Mouse (Mus musculus): ENCODE results near the gene Nectin2. TPM values are rescaled to one million over a fixed set of nuclear protein-coding genes. Genes with fewer than 3 reads are reported as not detected.

Nectin2 gene
- polyA plus RNA-seq, 1 experiment, result 71.8 TPM

DNA sequence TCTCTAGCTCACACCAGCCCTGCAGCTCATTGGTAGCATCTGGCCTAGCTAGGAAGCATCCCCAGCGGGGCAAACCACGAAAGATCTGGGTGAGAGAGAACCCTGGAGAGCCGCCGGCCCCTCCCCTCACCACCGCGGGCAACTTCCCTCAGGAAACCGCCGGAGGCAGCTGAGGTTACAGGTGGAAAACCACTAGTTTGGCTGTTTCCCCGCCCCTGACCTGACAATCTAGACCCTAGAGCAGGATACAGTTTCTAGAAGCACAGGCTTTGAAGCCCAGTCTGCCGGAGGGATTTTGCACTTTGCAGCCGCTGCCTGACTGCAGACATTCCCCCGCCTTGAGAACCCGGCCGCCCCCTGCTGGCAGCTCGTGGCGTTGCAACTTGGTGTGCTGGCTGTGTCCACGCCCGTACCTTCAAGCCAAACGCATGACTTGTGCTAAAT is 39.6 kb upstream of the Nectin2 start:
- no peak overlapping the region for H3K27ac ChIP-seq (ENCODE audit: control insufficient read depth, insufficient read depth, low read depth, low read length)

DNA sequence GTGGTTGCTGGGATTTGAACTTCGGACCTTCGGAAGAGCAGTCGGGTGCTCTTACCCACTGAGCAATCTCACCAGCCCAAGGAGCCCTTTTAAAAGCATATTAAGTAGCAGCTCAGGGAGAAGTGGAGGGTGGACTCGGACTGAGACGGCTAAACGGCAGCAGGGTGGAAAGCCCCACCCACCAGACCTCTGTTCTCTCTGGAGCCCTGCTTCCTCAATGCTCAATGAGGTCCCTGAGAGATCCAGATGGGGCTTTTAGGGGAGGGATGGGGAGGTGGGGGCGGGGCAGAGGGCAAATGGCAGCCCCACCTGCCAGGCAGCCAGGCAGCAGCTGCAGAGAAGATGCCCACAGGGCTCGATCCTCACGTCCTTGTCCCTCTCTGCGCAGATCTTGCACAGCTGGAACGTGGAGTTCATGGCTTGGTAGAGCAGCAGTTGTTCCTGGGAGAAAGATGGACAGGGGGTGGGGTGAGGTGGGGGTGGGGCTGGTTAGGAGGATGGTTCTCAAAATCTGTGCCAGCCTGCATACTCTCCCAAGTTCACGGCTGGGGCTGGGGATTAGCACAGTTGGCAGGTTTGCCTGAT is 35.7 kb upstream of the Nectin2 start:
- no peaks in the 10 kb centered on the region for H3K27me3 ChIP-seq (ENCODE audit: control insufficient read depth, insufficient read depth, low read length)
- TF ChIP-seq POLR2A (IDR thresholded peaks at IDR 0.05; ENCODE audit: control insufficient read depth, low read depth, low read length) (no peak), CTCF (IDR thresholded peaks at IDR 0.05; ENCODE audit: control insufficient read depth, insufficient read depth, insufficient replicate concordance, low read depth, low read length) (no peak)
- H3K4me3 ChIP-seq (ENCODE audit: control insufficient read depth, low read depth, low read length), result no peak overlapping the region
- no peaks in the 10 kb centered on the region for H3K36me3 ChIP-seq (ENCODE audit: control insufficient read depth, insufficient read depth, low read length)
- H3K27ac ChIP-seq (ENCODE audit: control insufficient read depth, insufficient read depth, low read depth, low read length), result no peak overlapping the region
- H3K4me1 ChIP-seq (ENCODE audit: control insufficient read depth, insufficient read depth, low read length), result peaks cover 3% of the 10 kb centered on the region; the same call in 1 of the 2 replicates

More for the DNA sequence above, 39.6 kb upstream of the Nectin2 start:
- no peak for TF ChIP-seq POLR2A (IDR thresholded peaks at IDR 0.05; ENCODE audit: control insufficient read depth, low read depth, low read length)
- peak; percentile 98 for TF ChIP-seq CTCF (IDR thresholded peaks at IDR 0.05; ENCODE audit: control insufficient read depth, insufficient read depth, insufficient replicate concordance, low read depth, low read length)
- Histone ChIP-seq H3K4me1 (ENCODE audit: control insufficient read depth, insufficient read depth, low read length) (peaks cover 3% of the 10 kb centered on the region; the same call in 1 of the 2 replicates), H3K27me3 (ENCODE audit: control insufficient read depth, insufficient read depth, low read length) (no peaks in the 10 kb centered on the region), H3K4me3 (ENCODE audit: control insufficient read depth, low read depth, low read length) (peak overlapping the region; percentile 57), H3K36me3 (ENCODE audit: control insufficient read depth, insufficient read depth, low read length) (no peaks in the 10 kb centered on the region)

DNA sequence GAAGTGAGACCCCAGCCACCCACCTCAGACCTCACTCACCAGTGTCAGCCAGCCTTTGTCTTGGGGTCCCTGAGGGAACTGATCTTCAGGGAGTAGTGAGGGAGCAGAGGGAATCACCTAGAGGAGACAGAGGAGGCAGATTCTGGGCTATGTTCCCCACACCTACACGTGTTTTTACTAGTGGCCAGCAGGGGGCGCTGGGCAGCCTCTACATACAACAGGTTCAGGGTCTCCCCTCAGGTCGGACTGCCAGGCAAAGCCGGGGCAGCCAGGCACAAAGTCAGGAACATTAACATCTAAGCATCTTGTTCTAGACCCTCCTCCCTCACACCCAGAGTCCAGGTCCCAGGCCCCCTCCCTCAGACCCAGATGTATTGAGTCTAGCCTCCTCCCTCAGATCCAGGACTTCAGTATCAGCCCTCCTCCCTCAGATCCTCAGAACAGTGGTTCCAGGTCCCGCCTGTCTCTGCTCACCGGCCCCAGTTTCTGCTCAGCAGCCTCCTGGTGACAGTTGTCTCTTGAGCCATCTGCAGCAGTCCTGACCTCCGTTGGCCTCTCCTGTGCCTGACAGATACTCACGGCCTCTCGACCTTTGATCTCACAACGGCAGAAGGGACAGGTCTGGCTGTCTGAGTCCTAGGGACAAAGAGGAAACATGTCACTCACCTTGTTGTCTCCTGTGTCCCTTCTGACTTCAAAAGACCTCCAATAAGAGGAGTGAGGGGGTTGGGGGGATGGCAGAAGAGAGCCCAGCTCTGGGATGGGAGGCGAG is 34.7 kb upstream of the Nectin2 start:
- no peaks in the 10 kb centered on the region for H3K27me3 ChIP-seq (ENCODE audit: control insufficient read depth, insufficient read depth, low read length)
- H3K27ac ChIP-seq (ENCODE audit: control insufficient read depth, insufficient read depth, low read depth, low read length), result no peak overlapping the region
- no peak overlapping the region for H3K4me3 ChIP-seq (ENCODE audit: control insufficient read depth, low read depth, low read length)
- H3K36me3 ChIP-seq (ENCODE audit: control insufficient read depth, insufficient read depth, low read length), result no peaks in the 10 kb centered on the region
- peaks cover 3% of the 10 kb centered on the region; the same call in 1 of the 2 replicates for H3K4me1 ChIP-seq (ENCODE audit: control insufficient read depth, insufficient read depth, low read length)
- peak; percentile 83 for TF ChIP-seq CTCF (IDR thresholded peaks at IDR 0.05; ENCODE audit: control insufficient read depth, insufficient read depth, insufficient replicate concordance, low read depth, low read length)
- TF ChIP-seq POLR2A (IDR thresholded peaks at IDR 0.05; ENCODE audit: control insufficient read depth, low read depth, low read length), result no peak

DNA sequence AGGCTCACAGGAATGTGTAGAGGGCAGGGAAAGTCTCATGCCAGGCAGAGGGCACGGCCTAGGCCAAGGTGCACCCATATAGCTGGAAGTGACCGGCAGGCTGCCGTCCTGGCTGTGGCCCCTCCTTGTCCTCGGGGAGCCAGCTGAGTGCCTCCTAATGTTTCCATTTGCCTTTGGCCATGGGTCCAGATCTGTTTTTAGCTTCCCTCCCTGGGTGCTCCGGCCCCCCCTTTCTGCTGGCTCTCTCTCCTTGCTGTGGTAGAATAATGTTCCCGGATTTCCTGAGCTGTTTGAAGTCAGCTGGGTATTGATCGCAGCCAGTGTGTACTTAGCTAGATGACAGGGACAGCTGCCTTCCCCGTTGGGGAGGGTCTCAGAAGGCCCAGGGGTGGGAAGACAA is 33.3 kb upstream of the Nectin2 start:
- H3K4me3 ChIP-seq (ENCODE audit: control insufficient read depth, low read depth, low read length), result no peak overlapping the region
- H3K27me3 ChIP-seq (ENCODE audit: control insufficient read depth, insufficient read depth, low read length), result no peaks in the 10 kb centered on the region
- TF ChIP-seq CTCF (IDR thresholded peaks at IDR 0.05; ENCODE audit: control insufficient read depth, insufficient read depth, insufficient replicate concordance, low read depth, low read length), result no peak
- no peak for TF ChIP-seq POLR2A (IDR thresholded peaks at IDR 0.05; ENCODE audit: control insufficient read depth, low read depth, low read length)
- peaks cover under 1% of the 10 kb centered on the region; the same call in 1 of the 2 replicates for H3K4me1 ChIP-seq (ENCODE audit: control insufficient read depth, insufficient read depth, low read length)
- no peak overlapping the region for H3K27ac ChIP-seq (ENCODE audit: control insufficient read depth, insufficient read depth, low read depth, low read length)
- no peaks in the 10 kb centered on the region for H3K36me3 ChIP-seq (ENCODE audit: control insufficient read depth, insufficient read depth, low read length)

DNA sequence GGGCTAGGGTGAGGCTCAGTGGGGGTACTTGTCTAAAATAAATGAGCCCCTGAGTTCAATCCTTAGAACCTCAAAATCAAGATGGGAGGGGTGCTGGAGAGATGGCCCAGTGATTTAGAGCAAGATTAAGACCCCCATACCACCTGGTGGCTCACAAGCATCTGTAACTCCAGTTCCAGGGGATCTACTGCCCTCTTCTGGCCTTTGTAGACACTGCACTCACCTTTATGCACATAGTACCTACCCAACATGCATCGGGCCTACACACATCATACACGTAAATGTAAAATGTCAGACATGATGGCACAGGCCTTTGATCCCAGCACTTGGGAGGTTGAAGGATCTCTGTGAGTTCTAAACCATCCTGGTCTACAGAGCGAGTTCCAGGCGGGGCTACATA is 32.4 kb upstream of the Nectin2 start:
- Histone ChIP-seq H3K27ac (ENCODE audit: control insufficient read depth, insufficient read depth, low read depth, low read length) (no peak overlapping the region), H3K27me3 (ENCODE audit: control insufficient read depth, insufficient read depth, low read length) (no peaks in the 10 kb centered on the region), H3K4me3 (ENCODE audit: control insufficient read depth, low read depth, low read length) (no peak overlapping the region), H3K4me1 (ENCODE audit: control insufficient read depth, insufficient read depth, low read length) (peaks cover under 1% of the 10 kb centered on the region), H3K36me3 (ENCODE audit: control insufficient read depth, insufficient read depth, low read length) (no peaks in the 10 kb centered on the region)
- TF ChIP-seq CTCF (IDR thresholded peaks at IDR 0.05; ENCODE audit: control insufficient read depth, insufficient read depth, insufficient replicate concordance, low read depth, low read length) (no peak), POLR2A (IDR thresholded peaks at IDR 0.05; ENCODE audit: control insufficient read depth, low read depth, low read length) (no peak)

DNA sequence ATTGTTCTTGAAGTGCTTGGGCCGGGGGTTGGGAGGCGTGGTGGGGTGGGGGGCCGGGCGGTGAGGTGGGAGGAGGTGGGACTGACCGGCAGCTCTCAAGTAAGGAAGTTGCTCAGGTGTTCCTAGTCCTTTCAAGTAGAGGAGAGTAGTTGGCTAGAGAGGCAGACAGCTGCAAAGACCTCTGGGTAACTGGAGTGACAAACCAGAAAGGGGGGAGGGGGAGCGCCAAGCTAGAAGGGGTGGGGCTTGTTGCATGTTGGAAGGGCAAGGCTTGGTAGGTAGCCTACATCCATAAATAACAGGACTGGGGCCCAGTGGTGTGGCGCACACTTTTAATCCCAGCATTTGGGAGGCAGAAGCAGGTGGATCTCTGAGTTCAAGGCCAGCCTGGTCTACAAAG is 31.5 kb upstream of the Nectin2 start:
- TF ChIP-seq POLR2A (IDR thresholded peaks at IDR 0.05; ENCODE audit: control insufficient read depth, low read depth, low read length) (no peak), CTCF (IDR thresholded peaks at IDR 0.05; ENCODE audit: control insufficient read depth, insufficient read depth, insufficient replicate concordance, low read depth, low read length) (no peak)
- Histone ChIP-seq H3K4me1 (ENCODE audit: control insufficient read depth, insufficient read depth, low read length) (peaks cover 3% of the 10 kb centered on the region), H3K27me3 (ENCODE audit: control insufficient read depth, insufficient read depth, low read length) (no peaks in the 10 kb centered on the region), H3K27ac (ENCODE audit: control insufficient read depth, insufficient read depth, low read depth, low read length) (no peak overlapping the region), H3K4me3 (ENCODE audit: control insufficient read depth, low read depth, low read length) (no peak overlapping the region), H3K36me3 (ENCODE audit: control insufficient read depth, insufficient read depth, low read length) (no peaks in the 10 kb centered on the region)

DNA sequence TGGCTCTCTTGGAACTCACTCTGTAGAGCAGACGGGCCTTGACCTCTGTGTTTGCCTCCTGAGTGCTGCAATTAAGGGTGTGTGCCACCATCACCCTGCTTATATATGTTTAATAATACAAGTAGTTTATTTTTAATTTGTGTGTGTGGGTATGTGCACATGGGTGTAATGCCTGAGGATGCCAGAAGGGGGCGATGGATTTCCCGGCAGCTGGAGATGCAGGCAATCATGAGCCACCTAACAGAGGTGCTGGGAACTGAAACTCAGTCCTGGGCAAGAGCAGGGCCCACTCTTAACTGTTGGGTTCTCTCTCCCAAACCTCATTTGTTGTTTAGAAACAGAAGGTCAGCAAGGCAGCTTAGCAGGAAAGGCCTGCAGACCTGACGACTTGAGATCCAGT is 29.6 kb upstream of the Nectin2 start:
- TF ChIP-seq POLR2A (IDR thresholded peaks at IDR 0.05; ENCODE audit: control insufficient read depth, low read depth, low read length), result no peak
- TF ChIP-seq CTCF (IDR thresholded peaks at IDR 0.05; ENCODE audit: control insufficient read depth, insufficient read depth, insufficient replicate concordance, low read depth, low read length), result peak; percentile 66; the same call in 1 of the 2 replicates
- Histone ChIP-seq H3K27me3 (ENCODE audit: control insufficient read depth, insufficient read depth, low read length) (no peaks in the 10 kb centered on the region), H3K36me3 (ENCODE audit: control insufficient read depth, insufficient read depth, low read length) (no peaks in the 10 kb centered on the region), H3K4me1 (ENCODE audit: control insufficient read depth, insufficient read depth, low read length) (peaks cover 3% of the 10 kb centered on the region), H3K27ac (ENCODE audit: control insufficient read depth, insufficient read depth, low read depth, low read length) (no peak overlapping the region), H3K4me3 (ENCODE audit: control insufficient read depth, low read depth, low read length) (no peak overlapping the region)

Data from testis, adult 2 months (tissue).